Mouse (Mus musculus): Measurements from ENCODE around the gene Fzd5. TPM values are rescaled to one million over a fixed set of nuclear protein-coding genes. Genes with fewer than 3 reads are reported as not detected.

Fzd5 gene
- 5.3 and 6.2 TPM in 2 replicates for polyA plus RNA-seq (2012; rRNA removed)

DNA sequence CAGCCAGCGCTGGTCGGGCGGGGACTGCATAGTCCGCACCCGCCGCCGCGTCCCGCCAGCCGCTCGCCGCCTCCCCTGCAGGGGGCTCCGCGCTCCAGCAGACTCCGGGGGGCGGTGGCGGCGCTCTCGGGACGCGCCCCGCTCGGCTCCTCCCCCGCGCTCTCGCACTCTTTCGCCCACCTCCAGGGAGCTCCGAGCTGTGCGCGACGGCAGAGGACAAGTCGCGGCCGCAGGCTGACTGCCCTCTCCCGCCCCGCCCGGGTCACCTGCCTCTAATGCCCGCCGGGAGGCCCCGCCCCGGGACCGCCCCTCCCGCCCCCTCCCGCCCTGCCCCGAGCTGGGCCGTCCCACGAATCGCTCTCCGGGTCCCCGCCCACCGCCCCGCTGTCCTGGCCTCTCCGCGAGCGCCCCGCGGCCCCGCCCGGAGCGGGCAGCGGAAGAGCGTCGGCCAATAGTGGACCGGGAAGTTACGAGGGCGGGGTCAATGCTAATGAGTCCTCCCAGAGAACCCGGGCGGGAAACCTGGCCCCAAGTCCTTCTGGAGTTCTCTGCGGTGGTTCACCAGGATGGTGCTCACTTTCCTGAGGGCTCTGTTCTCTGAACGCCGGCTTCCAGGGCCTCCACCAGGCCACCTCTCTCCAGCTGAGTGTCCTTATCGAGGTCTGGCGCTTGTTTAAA, at the start of gene Fzd5:
Gene Fzd5, minus strand, starts transcription at position 250 of the 678 bp plus-strand sequence.
- peak; percentile 97 for DNase-seq (ENCODE audit: low spot score)

DNA sequence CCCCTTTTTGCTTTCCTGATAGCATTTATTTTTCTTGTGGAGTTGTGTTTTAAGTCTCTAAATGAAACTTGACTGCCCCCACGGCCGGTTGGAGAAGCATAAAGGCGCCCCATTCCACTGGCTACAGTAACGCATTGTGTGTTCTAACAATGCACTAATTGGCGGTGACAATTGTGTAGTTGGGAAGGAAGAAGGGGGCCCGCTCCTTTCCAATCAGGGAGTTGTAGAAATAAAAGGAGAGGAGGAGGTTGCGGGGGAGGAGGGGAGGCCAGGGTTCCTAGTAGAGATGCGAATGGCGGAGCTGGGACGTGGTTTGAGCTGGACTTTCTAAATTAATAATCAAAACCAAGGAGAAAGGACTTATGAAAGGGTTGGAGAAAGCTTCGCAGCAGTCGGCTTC, 42.3 kb upstream of the Fzd5 start:
- no peak for DNase-seq (ENCODE audit: low spot score)

DNA sequence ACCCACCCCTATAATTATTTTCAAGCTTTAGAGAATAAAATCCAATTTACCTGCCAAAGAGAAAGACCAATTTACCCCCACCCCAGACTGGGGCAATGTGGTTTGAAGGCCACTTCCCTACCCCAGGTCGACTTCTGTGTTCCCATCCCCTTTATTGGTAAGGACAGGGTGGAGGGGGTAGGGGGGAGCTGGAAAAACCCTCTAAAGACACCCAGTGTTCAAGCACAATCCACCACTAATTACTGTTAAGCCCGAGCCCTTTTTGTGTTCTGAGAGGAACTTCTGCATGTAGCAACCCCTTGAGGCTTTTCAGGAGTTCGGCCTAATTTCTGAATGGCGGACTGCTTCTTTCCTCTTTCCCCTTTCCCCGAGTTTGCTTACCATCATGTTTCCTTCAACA, 41.9 kb upstream of the Fzd5 start:
- DNase-seq (ENCODE audit: low spot score), result no peak

GRCm38 (mm10) chr1:64773305-64773704, 35.8 kb upstream of the Fzd5 start:
- no peak for DNase-seq (ENCODE audit: low spot score)

DNA sequence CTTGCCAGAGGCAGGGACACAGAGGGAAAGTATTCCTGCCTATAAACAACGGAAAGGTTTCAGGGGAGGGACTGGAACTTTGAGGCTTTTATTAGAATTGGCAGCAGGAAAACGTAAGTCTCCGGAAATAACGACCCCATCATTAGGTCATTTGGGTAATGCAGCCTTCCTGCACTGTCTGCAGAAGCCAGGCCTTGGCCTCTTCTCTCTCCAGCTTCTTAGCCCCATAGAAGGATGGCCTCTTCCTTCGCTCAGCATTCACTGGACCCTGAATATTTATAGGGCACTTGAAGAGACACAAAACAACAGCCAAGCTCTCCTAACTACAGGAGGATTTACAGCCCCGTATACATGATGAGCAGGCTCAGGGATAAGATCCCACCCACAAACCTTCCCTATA, 32.6 kb upstream of the Fzd5 start:
- no peak for DNase-seq (ENCODE audit: low spot score)

GRCm38 (mm10) chr1:64761646-64762045, 24.1 kb upstream of the Fzd5 start:
- no peak for DNase-seq (ENCODE audit: low spot score)

DNA sequence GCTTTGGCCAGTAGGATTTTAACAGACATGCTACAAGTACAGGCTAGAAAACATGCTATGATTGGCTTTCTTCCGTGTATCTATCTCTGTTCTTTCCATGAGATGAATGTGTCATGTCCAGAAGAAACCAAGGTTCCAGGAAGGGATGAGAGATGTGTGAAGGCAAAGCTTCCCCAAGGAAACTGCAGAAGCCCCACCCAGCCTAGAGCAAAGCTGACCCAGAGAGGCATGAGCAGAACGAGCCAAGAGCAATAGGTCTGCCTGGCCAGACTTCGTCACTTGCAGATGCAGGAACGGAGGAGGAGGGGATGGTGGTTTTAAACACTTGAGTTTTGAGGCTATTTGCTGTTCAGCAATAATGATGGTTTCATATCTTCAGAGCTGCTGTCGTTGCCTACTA, 20.2 kb upstream of the Fzd5 start:
- DNase-seq (ENCODE audit: low spot score), result no peak

- DNase-seq (ENCODE audit: low spot score), result peak; percentile 32
Observed at GRCm38 (mm10) chr1:64757254-64757653, 19.7 kb upstream of the Fzd5 start.

- no peak for DNase-seq (ENCODE audit: low spot score)
Observed at GRCm38 (mm10) chr1:64756640-64757030, 19.1 kb upstream of the Fzd5 start.

GRCm38 (mm10) chr1:64755971-64756639, 18.6 kb upstream of the Fzd5 start:
- no peak for DNase-seq (ENCODE audit: low spot score)

GRCm38 (mm10) chr1:64754658-64755057, 17.1 kb upstream of the Fzd5 start:
- no peak for DNase-seq (ENCODE audit: low spot score)

GRCm38 (mm10) chr1:64753668-64754067, 16.1 kb upstream of the Fzd5 start:
- DNase-seq (ENCODE audit: low spot score), result no peak

GRCm38 (mm10) chr1:64753109-64753508, 15.6 kb upstream of the Fzd5 start:
- DNase-seq (ENCODE audit: low spot score), result no peak

GRCm38 (mm10) chr1:64744616-64745015, 7.1 kb upstream of the Fzd5 start:
- no peak for DNase-seq (ENCODE audit: low spot score)

GRCm38 (mm10) chr1:64742741-64743408, 5.3 kb upstream of the Fzd5 start:
- DNase-seq (ENCODE audit: low spot score), result no peak

- DNase-seq (ENCODE audit: low spot score), result no peak
Observed at GRCm38 (mm10) chr1:64738661-64739082, 1.1 kb upstream of the Fzd5 start.

DNA sequence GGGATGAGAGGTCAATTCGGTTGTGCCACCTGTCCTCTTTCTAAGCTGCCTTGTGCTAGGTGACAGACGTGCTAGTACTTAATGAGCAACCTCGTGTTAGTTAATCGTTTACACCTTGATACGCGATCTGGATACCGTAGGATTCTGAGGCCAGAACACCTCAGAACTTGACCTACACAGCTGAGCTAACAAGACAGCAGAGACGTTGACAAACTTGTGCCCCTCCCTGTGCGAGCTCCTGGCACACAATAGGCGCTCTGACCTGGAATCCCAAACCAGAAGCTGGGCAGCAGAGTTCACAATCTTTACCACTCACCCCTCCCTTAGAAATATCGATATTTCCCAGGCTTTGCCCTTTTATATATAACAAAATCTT, 617 bp upstream of the Fzd5 start:
- DNase-seq (ENCODE audit: low spot score), result no peak

DNA sequence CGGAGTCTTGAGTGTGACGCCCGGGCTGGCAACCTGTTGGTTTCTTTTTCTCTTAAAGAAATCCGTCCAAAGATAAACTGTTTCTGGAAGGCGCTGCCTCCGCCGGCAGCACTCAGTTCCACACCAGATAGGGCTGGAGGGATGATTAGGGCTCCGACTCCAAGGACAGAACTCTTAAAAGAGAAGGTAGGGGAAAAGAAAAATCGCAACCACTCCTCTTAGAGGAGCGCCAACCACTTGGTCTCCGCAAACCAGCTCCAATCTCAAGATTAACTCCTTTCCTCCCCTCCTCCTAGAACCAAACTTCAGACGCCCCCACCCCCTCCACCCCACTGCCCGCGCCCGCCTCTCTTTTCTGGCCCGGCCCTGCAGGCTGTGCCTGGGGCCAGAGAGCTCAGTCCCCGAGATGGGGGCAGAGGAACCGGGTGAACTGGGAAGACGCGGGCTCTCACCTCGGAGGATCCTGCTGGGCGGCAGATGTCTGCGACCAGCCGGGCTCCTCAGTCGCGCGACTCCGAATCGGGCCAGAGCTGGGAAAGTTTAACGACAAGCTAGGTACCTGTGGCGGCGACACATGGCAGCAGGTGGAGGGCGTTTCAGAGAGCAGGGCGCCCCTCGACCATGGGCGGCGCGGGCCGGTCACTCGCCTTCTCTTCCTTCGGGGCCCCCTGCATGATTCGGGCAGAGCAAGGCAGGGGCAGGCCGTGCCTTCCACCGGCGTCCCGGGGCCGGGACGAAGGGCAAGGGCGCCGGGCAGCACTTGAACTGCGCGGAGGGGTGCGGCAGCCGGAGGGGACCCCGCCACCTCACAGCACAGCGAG, 660 bp downstream of the Fzd5 start:
- no peak for DNase-seq (ENCODE audit: low spot score)

- peak; percentile 48 for DNase-seq (ENCODE audit: low spot score)
Observed at GRCm38 (mm10) chr1:64735781-64736680, 1.5 kb downstream of the Fzd5 start.

- no peak for DNase-seq (ENCODE audit: low spot score)
Observed at GRCm38 (mm10) chr1:64734771-64735750, 2.5 kb downstream of the Fzd5 start.
